Mouse (Mus musculus) adrenal gland, adult 8-10 months (tissue): ENCODE results near the gene Krt23. TPM values are rescaled to one million over a fixed set of nuclear protein-coding genes. Genes with fewer than 3 reads are reported as not detected.

Experiments
- DNase-seq: peaks from one replicate; pipeline ENCODE4 v3.0.0; 2022
- total RNA-seq, 4 experiments: library from RNA; stranded (reverse); gene quantifications; 2 replicates each; pipeline ENCODE4 v1.2.4; 2022

Gene Krt23
- total RNA-seq, 4 experiments from 2014 or later = 0.20 TPM; not detected in 3

- no peak for DNase-seq
Observed at GRCm38 (mm10) chr11:99448769-99449168, 44.2 kb downstream of the Krt23 start.

- DNase-seq = no peak
Observed at GRCm38 (mm10) chr11:99441220-99441619, 51.7 kb downstream of the Krt23 start.

- no peak for DNase-seq
Observed at GRCm38 (mm10) chr11:99439465-99439864, 53.5 kb downstream of the Krt23 start.

GRCm38 (mm10) chr11:99437972-99438371 lies 55.0 kb downstream of the Krt23 start, which contains the start of gene Krt20:
Gene Krt20 (minus strand): TSS chr11:99438150.
- no peak for DNase-seq

GRCm38 (mm10) chr11:99436625-99437024 lies 56.3 kb downstream of the Krt23 start:
- DNase-seq = no peak

GRCm38 (mm10) chr11:99430670-99431069 lies 62.3 kb downstream of the Krt23 start:
- DNase-seq = no peak

Other genes with a start within 250 kb of the Krt23 start
- gene Krt222, start 249.1 kb downstream of the Krt23 start, total RNA-seq = 1 to 10 TPM; 1.6 to 3.5 (median 2.2) TPM
- gene Krt24, start 207.9 kb downstream of the Krt23 start, total RNA-seq = not detected
- not detected for gene Krt25, start 170.2 kb downstream of the Krt23 start, total RNA-seq
- not detected for gene Krt26, start 155.2 kb downstream of the Krt23 start, total RNA-seq
- gene Krt27, start 142.0 kb downstream of the Krt23 start, total RNA-seq = not detected
- gene Krt28, start 118.2 kb downstream of the Krt23 start, total RNA-seq = not detected
- 1 to 10 TPM; 4.5 to 9.5 (median 8.0) TPM for gene Krt10, start 103.8 kb downstream of the Krt23 start, total RNA-seq
- gene Krt12, start 70.9 kb downstream of the Krt23 start, total RNA-seq = not detected
- under 1 TPM in 1 of 4 experiments, not detected in 3; 0.13 TPM for gene Krt20, start 55.0 kb downstream of the Krt23 start, total RNA-seq
- not detected for gene Krt39, start 28.2 kb upstream of the Krt23 start, total RNA-seq
- gene Krt40, start 50.0 kb upstream of the Krt23 start, total RNA-seq = not detected
- not detected for gene Krtap3-3, start 57.7 kb upstream of the Krt23 start, total RNA-seq
- not detected for gene Krtap3-2, start 63.7 kb upstream of the Krt23 start, total RNA-seq
- not detected for gene Gm11939, start 66.3 kb upstream of the Krt23 start, total RNA-seq
- gene Krtap3-1, start 73.5 kb upstream of the Krt23 start, total RNA-seq = not detected
- gene Krtap1-5, start 87.9 kb upstream of the Krt23 start, total RNA-seq = not detected
- gene Krtap1-4, start 90.5 kb upstream of the Krt23 start, total RNA-seq = not detected
- gene Krtap1-3, start 98.2 kb upstream of the Krt23 start, total RNA-seq = not detected
- not detected for gene Krtap9-3, start 105.0 kb upstream of the Krt23 start, total RNA-seq
- gene Gm11938, start 110.2 kb upstream of the Krt23 start, total RNA-seq = not detected
- gene Gm11937, start 117.1 kb upstream of the Krt23 start, total RNA-seq = not detected
- not detected for gene Krtap2-4, start 121.7 kb upstream of the Krt23 start, total RNA-seq
- not detected for gene Gm11562, start 127.3 kb upstream of the Krt23 start, total RNA-seq
- not detected for gene Krtap4-1, start 135.1 kb upstream of the Krt23 start, total RNA-seq
- gene Krtap4-2, start 141.9 kb upstream of the Krt23 start, total RNA-seq = not detected
- gene Krtap4-7, start 151.0 kb upstream of the Krt23 start, total RNA-seq = not detected
- not detected for gene Gm11555, start 157.1 kb upstream of the Krt23 start, total RNA-seq
- not detected for gene Gm11563, start 165.8 kb upstream of the Krt23 start, total RNA-seq
- gene Krtap4-6, start 172.8 kb upstream of the Krt23 start, total RNA-seq = not detected
- gene Gm14190, start 197.6 kb upstream of the Krt23 start, total RNA-seq = not detected
- not detected for gene Gm14180, start 241.2 kb upstream of the Krt23 start, total RNA-seq